Mouse (Mus musculus) c-Kit-positive CD71-positive TER-119-positive erythroid progenitor cells, embryonic 14.5 days (primary cell): ENCODE measurements around the gene Rasgrf2.
"Not testable (repeated sequence)": the region's sequence is repeated elsewhere in the genome, so short reads cannot be mapped to it uniquely, and the experiment has no call there.

ENCODE experiments used
- DNase-seq: peaks from one replicate; pipeline ENCODE4 v3.0.0-alpha.2; 2013; ENCODE audit warnings: low spot score

Gene Rasgrf2

GRCm38 (mm10) chr13:92131384-92132150 lies at the start of gene Rasgrf2:
Gene Rasgrf2, minus strand, starts transcription at chr13:92131656.
- DNase-seq: no peak

GRCm38 (mm10) chr13:92172686-92173085 lies 41.2 kb upstream of the Rasgrf2 start:
- not testable (repeated sequence) for DNase-seq

DNA sequence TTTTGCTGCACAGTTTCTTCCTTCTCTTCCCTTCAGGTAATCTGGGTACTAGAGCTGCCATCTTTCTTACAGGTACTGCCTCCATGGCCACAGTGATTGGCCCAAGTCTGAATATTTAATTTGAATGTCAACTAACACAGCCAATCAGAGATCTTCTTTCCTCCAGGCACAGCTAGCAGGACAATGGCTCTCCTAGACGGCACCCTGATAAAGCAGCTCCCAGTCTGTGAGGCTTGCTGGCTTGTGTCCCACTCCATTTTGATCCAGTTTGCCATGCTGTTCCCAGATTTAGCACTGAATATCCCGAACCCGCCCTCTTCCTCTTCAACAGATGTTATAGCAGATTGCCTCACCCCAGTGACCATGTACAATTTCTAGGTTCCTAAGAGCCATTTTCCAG lies 19.1 kb upstream of the Rasgrf2 start:
- no peak for DNase-seq

GRCm38 (mm10) chr13:92148858-92149257 lies 17.4 kb upstream of the Rasgrf2 start:
- DNase-seq: no peak

DNA sequence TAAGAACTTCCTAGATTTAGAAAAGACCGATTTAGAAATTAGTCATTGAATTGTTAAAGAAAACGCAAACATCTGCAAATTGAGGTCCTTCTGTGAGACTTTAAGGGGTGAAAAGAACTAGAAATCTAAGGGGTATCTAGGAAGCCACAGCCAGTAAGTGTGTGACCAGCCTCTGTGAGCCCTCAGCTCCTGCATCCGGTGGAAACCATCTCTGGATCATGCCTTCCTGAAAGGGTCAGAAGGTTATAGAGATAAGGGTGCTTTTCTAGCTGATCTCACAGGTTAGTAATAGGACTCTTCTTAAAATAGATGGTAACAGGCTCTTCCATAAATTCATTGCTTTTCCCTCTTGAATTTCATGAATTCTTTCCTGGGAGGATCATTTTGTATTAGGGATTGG lies 3.3 kb upstream of the Rasgrf2 start:
- no peak for DNase-seq

DNA sequence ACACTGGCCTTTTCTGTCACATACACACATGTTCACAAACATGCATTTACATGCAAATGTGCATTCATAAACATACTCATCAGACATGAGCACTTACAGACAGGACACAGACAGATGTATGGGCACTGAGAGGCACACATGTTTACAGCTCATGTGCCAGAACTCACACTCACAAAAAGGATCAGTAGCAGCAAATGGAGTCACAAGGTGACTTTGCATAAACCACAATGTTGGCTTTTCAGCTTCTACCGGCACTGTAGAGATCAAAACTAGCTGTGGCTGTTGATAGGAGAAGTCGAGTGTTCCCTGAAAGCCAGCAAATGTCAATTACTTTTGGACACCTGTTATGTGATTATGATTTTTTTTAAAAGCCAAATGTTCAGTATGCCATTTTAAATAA lies 1.1 kb upstream of the Rasgrf2 start:
- DNase-seq: no peak

DNA sequence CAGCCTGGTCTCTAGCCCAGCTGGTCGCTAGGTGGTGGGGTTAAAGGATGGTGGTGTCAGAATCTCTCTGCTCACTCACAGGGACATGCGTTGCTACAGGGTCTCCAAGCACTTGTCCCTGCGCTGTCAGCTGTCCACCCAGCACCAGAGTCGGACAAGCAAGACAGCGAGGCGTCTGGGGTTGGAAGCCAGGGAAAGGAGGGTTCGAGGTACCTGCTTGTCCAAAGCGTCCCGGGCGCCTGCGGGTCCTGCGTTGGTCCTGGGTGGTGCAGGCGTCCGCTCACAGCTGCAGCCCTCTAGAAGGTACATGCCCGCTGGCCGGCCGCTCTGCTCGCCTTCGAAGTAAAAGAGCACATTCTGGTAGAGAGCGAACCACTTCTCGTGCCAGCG lies 467 bp downstream of the Rasgrf2 start:
- DNase-seq: no peak

DNA sequence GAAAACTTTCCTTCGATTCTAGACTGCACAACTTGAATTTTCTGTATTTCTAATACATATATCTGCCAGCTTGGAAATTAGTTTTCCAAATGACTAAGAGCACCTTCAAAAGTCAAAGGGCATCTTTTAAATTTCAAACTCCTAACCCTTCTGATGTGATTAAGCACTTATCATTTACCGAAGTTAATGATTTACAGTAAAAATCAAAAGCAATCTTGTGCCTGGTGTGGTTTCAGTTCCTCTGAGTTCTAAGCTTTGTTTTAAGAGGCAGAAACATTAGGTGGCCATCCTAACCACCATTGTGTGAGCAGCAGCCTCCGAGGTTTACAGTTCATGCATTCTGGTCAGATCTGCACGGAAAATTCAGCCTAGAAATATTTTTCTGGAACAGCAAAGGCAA lies 1.6 kb downstream of the Rasgrf2 start:
- DNase-seq: no peak

- no peak for DNase-seq
Measured at GRCm38 (mm10) chr13:92125902-92126301, 5.6 kb downstream of the Rasgrf2 start.

- DNase-seq: no peak
Measured at GRCm38 (mm10) chr13:92119623-92120022, 11.8 kb downstream of the Rasgrf2 start.

DNA sequence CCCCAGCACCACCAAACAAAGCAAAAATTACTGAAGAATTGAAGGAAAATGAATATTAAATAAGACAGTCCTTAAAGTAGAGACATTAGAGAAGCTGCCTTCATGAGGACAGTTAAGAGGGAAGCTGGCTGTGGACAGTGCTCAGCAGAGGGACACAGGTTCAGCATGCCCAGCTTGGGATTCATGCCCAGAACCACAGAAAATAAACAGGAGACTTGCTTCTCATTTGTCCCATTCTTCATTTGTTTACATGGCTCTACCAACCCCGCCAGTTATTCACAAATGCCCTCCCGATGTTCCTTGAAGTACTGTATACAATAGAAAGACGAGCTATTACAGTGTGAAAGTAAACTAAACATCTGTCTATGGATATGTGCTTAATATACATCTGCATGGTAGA lies 17.4 kb downstream of the Rasgrf2 start:
- no peak for DNase-seq

DNA sequence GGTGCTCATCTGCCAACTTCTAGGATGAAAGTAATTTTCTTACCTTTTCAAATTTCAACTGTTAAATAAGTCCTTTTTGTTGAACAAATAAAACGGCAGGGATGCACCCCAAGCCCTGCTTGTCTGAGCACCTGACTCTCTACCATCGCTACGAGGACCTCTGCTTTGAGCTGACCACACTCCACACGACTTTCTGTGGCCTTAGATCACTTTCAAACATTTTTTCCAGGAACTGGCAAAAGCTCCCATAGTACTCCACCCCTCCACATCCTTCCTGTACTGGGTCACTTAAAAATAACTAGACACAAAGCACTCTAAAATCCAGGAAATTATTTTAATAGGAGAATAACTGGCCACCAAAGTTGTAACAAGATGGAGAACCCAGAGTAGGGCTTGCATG lies 23.2 kb downstream of the Rasgrf2 start:
- DNase-seq: no peak

GRCm38 (mm10) chr13:92104259-92104658 lies 27.2 kb downstream of the Rasgrf2 start:
- DNase-seq: no peak

DNA sequence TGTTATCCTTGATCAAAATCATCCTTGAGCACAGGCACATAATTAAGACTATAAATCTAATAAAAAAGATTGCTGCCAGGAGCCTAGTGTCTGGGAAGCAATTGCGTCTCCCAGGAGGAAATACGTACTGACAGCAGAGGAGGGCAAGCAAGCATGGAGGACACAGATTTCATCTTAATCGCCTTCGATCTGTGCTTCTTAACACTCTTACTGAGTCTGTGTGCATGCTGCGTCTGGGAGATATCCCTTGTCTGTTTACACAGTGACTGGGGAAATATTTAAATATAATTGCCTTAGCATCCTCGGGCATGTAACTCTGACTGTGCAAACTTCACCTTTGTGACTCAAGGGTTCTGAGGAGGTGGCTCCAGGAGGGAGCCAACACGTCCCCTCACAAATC lies 33.0 kb downstream of the Rasgrf2 start:
- DNase-seq: no peak

- DNase-seq: no peak
Measured at GRCm38 (mm10) chr13:92095131-92096090, 36.0 kb downstream of the Rasgrf2 start.

DNA sequence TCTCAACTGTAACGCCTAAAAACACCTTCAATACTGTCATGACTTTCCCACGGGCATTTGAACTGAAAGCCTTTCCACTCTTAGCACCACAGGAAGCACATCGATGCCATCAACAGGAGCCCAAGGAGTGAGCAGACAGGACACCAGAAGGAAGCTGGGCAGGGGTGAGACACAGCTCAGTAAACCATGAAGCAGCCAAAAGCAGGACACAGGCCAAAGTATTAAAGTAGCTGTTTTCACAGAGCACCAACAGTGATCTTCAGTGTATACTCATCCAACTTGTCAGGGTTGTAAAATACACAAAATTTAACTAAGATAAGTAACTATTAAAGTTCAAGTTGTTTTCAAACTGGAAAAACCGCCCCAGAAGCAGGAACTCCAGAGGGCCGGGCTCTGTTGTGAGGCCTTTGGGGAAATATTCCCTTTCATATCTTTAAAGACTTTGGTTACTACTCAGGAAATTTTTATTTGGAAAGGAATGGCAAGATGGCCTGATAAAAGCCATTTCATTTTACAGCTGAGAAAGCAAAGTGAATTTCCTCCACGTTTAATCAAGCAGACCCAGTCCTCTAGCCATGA lies 37.7 kb downstream of the Rasgrf2 start:
- DNase-seq: no peak

- DNase-seq: no peak
Measured at GRCm38 (mm10) chr13:92073111-92073510, 58.3 kb downstream of the Rasgrf2 start.

- DNase-seq: no peak
Measured at GRCm38 (mm10) chr13:92068651-92069050, 62.8 kb downstream of the Rasgrf2 start.

DNA sequence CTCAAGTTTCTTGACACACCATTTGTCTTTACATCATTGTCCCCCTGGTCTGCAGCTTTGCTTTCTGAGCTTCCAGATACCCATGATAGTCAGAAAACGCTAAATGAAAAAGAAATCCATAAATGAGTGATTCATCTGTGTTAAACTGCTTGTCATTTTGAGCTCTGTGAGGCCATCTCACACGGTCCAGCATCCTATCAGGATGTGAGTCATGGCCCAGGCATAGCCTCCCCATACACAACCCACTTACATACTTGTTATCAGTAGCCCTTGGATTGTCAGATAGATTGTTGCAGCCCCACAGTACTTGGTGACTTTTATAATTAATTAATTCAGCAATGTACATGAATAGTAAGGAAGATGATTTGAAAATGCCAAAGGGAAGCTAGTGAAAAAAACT lies 63.6 kb downstream of the Rasgrf2 start:
- DNase-seq: no peak

GRCm38 (mm10) chr13:92053748-92054147 lies 77.7 kb downstream of the Rasgrf2 start:
- DNase-seq: no peak

DNA sequence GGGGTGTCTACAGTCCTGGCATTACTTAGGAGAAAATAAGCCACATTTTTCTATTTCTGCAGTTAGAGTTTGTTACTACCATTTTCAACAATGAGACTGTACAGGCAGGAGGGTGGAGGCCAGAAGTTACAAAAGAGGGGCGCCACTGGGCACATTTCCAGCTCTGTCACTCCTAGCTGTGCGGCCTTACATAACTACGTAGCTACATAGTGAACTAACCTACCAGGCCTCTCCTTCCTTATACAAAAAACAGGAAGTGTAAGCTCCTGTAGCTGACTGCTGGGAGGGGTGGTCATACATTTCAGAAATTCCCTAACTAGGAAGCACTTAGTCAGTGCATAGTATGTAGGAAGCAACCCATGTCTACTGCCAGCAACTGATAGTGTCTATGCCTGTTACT lies 78.5 kb downstream of the Rasgrf2 start:
- no peak for DNase-seq

GRCm38 (mm10) chr13:92051216-92051615 lies 80.2 kb downstream of the Rasgrf2 start:
- no peak for DNase-seq
